ENCODE assay signal across 10 mouse cellular contexts in the genomic region with DNA sequence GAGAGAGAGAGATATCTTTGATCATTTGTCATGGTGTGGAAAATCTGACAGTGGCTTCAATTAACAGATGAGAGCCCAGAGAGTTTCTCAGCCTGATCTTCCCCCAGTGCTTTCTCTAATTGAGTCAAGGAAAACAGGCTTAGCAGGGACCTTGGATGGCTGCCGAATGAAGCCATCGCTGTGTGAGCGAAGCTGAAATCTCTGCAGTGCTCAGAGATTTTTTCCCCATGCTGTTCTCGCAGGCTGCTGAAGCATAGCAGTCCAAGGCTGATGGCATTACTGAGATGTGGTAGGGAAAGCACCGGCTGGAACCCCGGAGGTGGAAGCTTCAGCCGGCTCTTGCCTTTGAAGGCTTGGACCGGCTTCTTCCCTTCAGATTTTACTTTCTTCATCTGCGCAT.
DNase-seq lines count a peak whose midpoint lies in the region; ATAC-seq lines count a peak whose summit lies in the region.
"Had no signal": no experiment of that assay in that cellular context is flagged by ENCODE, and none has a peak within 500 bp of the region (broad histone marks: within the 10 kb centered on the region; RNA-seq: fewer than 3 reads in every experiment).

No protein-coding gene starts in this region.

- H3K9ac ChIP-seq in midbrain, embryonic 14.5 days (replicated peaks; ENCODE audit: low read length) = no peak overlapping the region
- no peak overlapping the region for H3K9ac ChIP-seq in neural tube, embryonic 15.5 days (replicated peaks)

- 0 out of 2 replicates have a peak overlapping the region, but pooled peaks have one; percentile 4 for H3K4me2 ChIP-seq in midbrain, embryonic 14.5 days (ENCODE audit: low read length)
- H3K4me2 ChIP-seq in neural tube, embryonic 15.5 days = no peak overlapping the region

- H3K27me3 ChIP-seq in midbrain, embryonic 14.5 days (ENCODE audit: control insufficient read depth, insufficient read depth, low read length) = no peaks in the 10 kb centered on the region
- H3K27me3 ChIP-seq in midbrain, embryonic 10.5 days (ENCODE audit: low read depth, poor library complexity, severe bottlenecking) = no peaks in the 10 kb centered on the region
- no peaks in the 10 kb centered on the region for H3K27me3 ChIP-seq in neural tube, embryonic 15.5 days (replicated peaks)

- ATAC-seq in midbrain, embryonic 14.5 days (ENCODE audit: low FRiP score, low TSS enrichment) = no peak
- no peak for ATAC-seq in neural tube, embryonic 15.5 days (ENCODE audit: low FRiP score)
- ATAC-seq: hindbrain, embryonic 16.5 days had no signal

- no peaks in the 10 kb centered on the region; the same call in 1 of the 2 replicates for H3K4me1 ChIP-seq in midbrain, embryonic 14.5 days (ENCODE audit: control insufficient read depth, insufficient read depth, low read length)
- H3K4me1 ChIP-seq in midbrain, embryonic 10.5 days = no peaks in the 10 kb centered on the region
- H3K4me1 ChIP-seq in neural tube, embryonic 15.5 days = no peaks in the 10 kb centered on the region

- H3K9me3 ChIP-seq in midbrain, embryonic 14.5 days (ENCODE audit: control insufficient read depth, low read length) = no peaks in the 10 kb centered on the region; the same call in 1 of the 2 replicates
- no peaks in the 10 kb centered on the region for H3K9me3 ChIP-seq in midbrain, embryonic 10.5 days (replicated peaks)
- no peaks in the 10 kb centered on the region for H3K9me3 ChIP-seq in neural tube, embryonic 15.5 days (replicated peaks)

- no peaks in the 10 kb centered on the region for H3K36me3 ChIP-seq in midbrain, embryonic 14.5 days (ENCODE audit: control insufficient read depth, insufficient read depth, low read length)
- no peaks in the 10 kb centered on the region for H3K36me3 ChIP-seq in midbrain, embryonic 10.5 days
- no peaks in the 10 kb centered on the region for H3K36me3 ChIP-seq in neural tube, embryonic 15.5 days

- H3K27ac ChIP-seq in midbrain, embryonic 14.5 days (replicated peaks; ENCODE audit: low read depth, low read length) = peak overlapping the region; percentile 46; the same call in 1 of the 2 replicates
- no peak overlapping the region for H3K27ac ChIP-seq in midbrain, embryonic 10.5 days (replicated peaks)
- H3K27ac ChIP-seq in neural tube, embryonic 15.5 days (replicated peaks) = no peak overlapping the region

- intact Hi-C loops in heart, postnatal 14 days (cut with DNase I) = no loop called here

- no peak overlapping the region for H3K4me3 ChIP-seq in midbrain, embryonic 14.5 days (replicated peaks; ENCODE audit: low read depth, low read length)
- H3K4me3 ChIP-seq in midbrain, embryonic 10.5 days = no peak overlapping the region
- no peak overlapping the region for H3K4me3 ChIP-seq in neural tube, embryonic 15.5 days (replicated peaks)

- WGBS in midbrain, embryonic 14.5 days = 36% methylated on average over 9 of the region's 9 CpGs
- WGBS in midbrain, embryonic 10.5 days = 79% methylated on average over 9 of the region's 9 CpGs
- 81% methylated on average over 9 of the region's 9 CpGs for WGBS in neural tube, embryonic 15.5 days

- peak; percentile 75 for DNase-seq in midbrain, embryonic 14.5 days
- DNase-seq in midbrain, embryonic 10.5 days (ENCODE audit: low spot score) = no peak
- peak; percentile 13 to 30 for DNase-seq in cerebellum, adult 18-20 months
- peak; percentile 12 for DNase-seq in layer of hippocampus, adult 9-11 months
- DNase-seq in right cerebral cortex, postnatal 25 days = peak; percentile 11
- DNase-seq in embryo, embryonic 10.5 days (ENCODE audit: low spot score) = no peak
- no peak for DNase-seq in heart, postnatal 14 days
- DNase-seq: lung, adult 18-20 months had no signal

Comparison
In these comparisons a context has a peak if more than half of its experiments do, and no peak if none do; other contexts are left out.
1. DNase-seq: peak in midbrain, embryonic 14.5 days (single experiment), cerebellum, adult 18-20 months (2 of 2), layer of hippocampus, adult 9-11 months (single experiment) and right cerebral cortex, postnatal 25 days (single experiment); none in midbrain, embryonic 10.5 days (single experiment), embryo, embryonic 10.5 days (single experiment) and heart, postnatal 14 days (0 of 2).